Mouse (Mus musculus): ENCODE measurements around the gene Txlna. TPM values are rescaled to one million over a fixed set of nuclear protein-coding genes. Genes with fewer than 3 reads are reported as not detected.

Txlna gene
- total and polyA plus RNA-seq, 3 experiments: 51.8 to 64.7 (median 52.2) TPM

GRCm38 (mm10) chr4:129618786-129619691, 21.8 kb downstream of the Txlna start, which contains the start of gene Iqcc (continued):
- TF ChIP-seq MXI1 (IDR thresholded peaks at IDR 0.05; ENCODE audit: low read depth, low read length): peak; percentile 28; the same call in 1 of the 2 replicates
- peak; percentile 100 for TF ChIP-seq NRF1 (IDR thresholded peaks at IDR 0.05; ENCODE audit: low read depth, low read length)
- TF ChIP-seq GABPA (IDR thresholded peaks at IDR 0.05; ENCODE audit: insufficient replicate concordance, low read depth, low read length): no peak
- no peak for TF ChIP-seq USF1 (IDR thresholded peaks at IDR 0.05; ENCODE audit: low read depth, low read length)
- peak; percentile 72 for TF ChIP-seq HCFC1 (IDR thresholded peaks at IDR 0.05; ENCODE audit: low read depth, low read length)
- no peak for TF ChIP-seq USF2 (conservative IDR thresholded peaks at IDR 0.05; ENCODE audit: low read depth, low read length)
- TF ChIP-seq ETS1 (conservative IDR thresholded peaks at IDR 0.05; ENCODE audit: low read depth, low read length): no peak
- no peak for TF ChIP-seq CHD1 (IDR thresholded peaks at IDR 0.05; ENCODE audit: low read depth, low read length)
- 0 out of 2 replicates have a peak, but pooled peaks have one; percentile 51 for TF ChIP-seq TBP (conservative IDR thresholded peaks at IDR 0.05; ENCODE audit: low read depth, low read length)
- TF ChIP-seq PAX5 (IDR thresholded peaks at IDR 0.05; ENCODE audit: low read length): no peak
- no peak for TF ChIP-seq JUND (conservative IDR thresholded peaks at IDR 0.05; ENCODE audit: low read depth, low read length)
- no peak for TF ChIP-seq RAD21 (IDR thresholded peaks at IDR 0.05; ENCODE audit: low read depth, low read length)
- TF ChIP-seq POLR2A (IDR thresholded peaks at IDR 0.05; ENCODE audit: low read depth, low read length): peak; percentile 92
- no peak for TF ChIP-seq ZC3H11A (IDR thresholded peaks at IDR 0.05; ENCODE audit: low read depth, low read length)
- TF ChIP-seq MAZ (IDR thresholded peaks at IDR 0.05; ENCODE audit: low read depth, low read length): 0 out of 2 replicates have a peak, but pooled peaks have one; percentile 57
- no peak for TF ChIP-seq SMC3 (IDR thresholded peaks at IDR 0.05; ENCODE audit: low read depth, low read length)
- peak; percentile 58; the same call in 1 of the 2 replicates for TF ChIP-seq TCF12 (IDR thresholded peaks at IDR 0.05; ENCODE audit: low read depth, low read length)
- no peak for TF ChIP-seq MEF2A (IDR thresholded peaks at IDR 0.05; ENCODE audit: borderline replicate concordance, low read depth, low read length)

- Histone ChIP-seq H3K27me3 (replicated peaks) (no peaks in the 10 kb centered on the region), H3K4me2 (ENCODE audit: insufficient read depth, low read depth, poor library complexity, severe bottlenecking) (peak overlapping the region; percentile 45; the same call in 1 of the 2 replicates), H3K9ac (ENCODE audit: insufficient read depth, low read depth) (peak overlapping the region; percentile 93; the same call in 1 of the 2 replicates), H3K36me3 (replicated peaks in 1 of 2; ENCODE audit: control insufficient read depth in 1 of 2, insufficient read depth in 1 of 2, low read length in 1 of 2) (peaks cover 23 to 56% of the 10 kb centered on the region in 2 experiments), H3K27ac (ENCODE audit: insufficient read depth, low read depth) (no peak overlapping the region), H3K4me3 (replicated peaks in 1 of 3; ENCODE audit: low read depth in 2 of 3, low read length in 2 of 3, poor library complexity in 1 of 3) (peak overlapping the region; percentile 74 to 76 (median 75)), H3K79me2 (replicated peaks; ENCODE audit: control insufficient read depth, extremely low read depth, insufficient read depth, poor library complexity, severe bottlenecking) (no peaks in the 10 kb centered on the region), H3K4me1 (ENCODE audit: control insufficient read depth in 1 of 2, insufficient read depth in 2 of 2) (peaks cover 7 to 49% of the 10 kb centered on the region in 2 experiments), H3K9me3 (replicated peaks; ENCODE audit: low read length) (no peaks in the 10 kb centered on the region)
- in situ Hi-C loops (cut with MboI; ENCODE audit: low pct_ligation_motif_present, low pct_unique_long_range_greater_than_20kb, low sequenced_read_pairs): loop anchor here (25.0 kb wide), 1 partner anchor 256 kb away; no protein-coding TSS in a partner anchor
- TF ChIP-seq ZKSCAN1 (IDR thresholded peaks at IDR 0.05; ENCODE audit: borderline replicate concordance, low read depth, low read length): no peak
- TF ChIP-seq BHLHE40 (IDR thresholded peaks at IDR 0.05; ENCODE audit: low read depth, low read length): no peak
- TF ChIP-seq ETS1 (conservative IDR thresholded peaks at IDR 0.05; ENCODE audit: low read depth, low read length): no peak
- no peak for TF ChIP-seq PAX5 (IDR thresholded peaks at IDR 0.05; ENCODE audit: low read length)
- no peak for TF ChIP-seq USF2 (conservative IDR thresholded peaks at IDR 0.05; ENCODE audit: low read depth, low read length)
- no peak for TF ChIP-seq POLR2A (IDR thresholded peaks at IDR 0.05; ENCODE audit: low read depth, low read length)
- no peak for TF ChIP-seq SIN3A (IDR thresholded peaks at IDR 0.05; ENCODE audit: low read length)
- TF ChIP-seq POLR2AphosphoS2 (IDR thresholded peaks at IDR 0.05; ENCODE audit: low read depth, low read length): no peak
- no peak for TF ChIP-seq JUND (conservative IDR thresholded peaks at IDR 0.05; ENCODE audit: low read depth, low read length)
- TF ChIP-seq MYC (IDR thresholded peaks at IDR 0.05; ENCODE audit: low read depth, low read length): no peak
- no peak for TF ChIP-seq MAFK (IDR thresholded peaks at IDR 0.05; ENCODE audit: insufficient replicate concordance, low read length)
- TF ChIP-seq MAX (IDR thresholded peaks at IDR 0.05; ENCODE audit: low read length): no peak
- no peak for TF ChIP-seq ELF1 (IDR thresholded peaks at IDR 0.05; ENCODE audit: low read depth, low read length)
- TF ChIP-seq ZC3H11A (IDR thresholded peaks at IDR 0.05; ENCODE audit: low read depth, low read length): no peak
- TF ChIP-seq SMC3 (IDR thresholded peaks at IDR 0.05; ENCODE audit: low read depth, low read length): no peak
- no peak for TF ChIP-seq TBP (conservative IDR thresholded peaks at IDR 0.05; ENCODE audit: low read depth, low read length)
- no peak for TF ChIP-seq GABPA (IDR thresholded peaks at IDR 0.05; ENCODE audit: insufficient replicate concordance, low read depth, low read length)
- TF ChIP-seq JUN (IDR thresholded peaks at IDR 0.05; ENCODE audit: insufficient read depth, low read depth, low read length): no peak
- no peak for TF ChIP-seq UBTF (IDR thresholded peaks at IDR 0.05; ENCODE audit: low read depth, low read length)
- dilution Hi-C loops (cut with MboI; ENCODE audit: extremely low pct_ligation_motif_present, extremely low pct_unique_long_range_greater_than_20kb, low sequenced_read_pairs): no loop called here
- DNase-seq (ENCODE audit: extremely low read depth): no peak
Observed at GRCm38 (mm10) chr4:129618031-129618430, 22.8 kb downstream of the Txlna start.

All from CH12.LX (cell line).